Mouse (Mus musculus) small intestine, adult 2 months (tissue): ENCODE results near the gene Bak1. TPM values are rescaled to one million over a fixed set of nuclear protein-coding genes. Genes with fewer than 3 reads are reported as not detected.

ENCODE experiments used
- H3K27ac ChIP-seq: fragments of 200-500 bp; 2 replicates; pipeline ENCODE4 v1.5.1; 2012; ENCODE audit warnings: low read depth, low read length, control low read depth, inconsistent platforms; ENCODE audit not compliant: insufficient read depth
- H3K27me3 ChIP-seq: fragments of 200-500 bp; 2 replicates; pipeline ENCODE4 v1.6.1; 2012; ENCODE audit warnings: mild to moderate bottlenecking, moderate library complexity, low read length, inconsistent platforms; ENCODE audit not compliant: control insufficient read depth, insufficient read depth
- H3K36me3 ChIP-seq: fragments of 200-500 bp; 2 replicates; pipeline ENCODE4 v1.6.1; 2012; ENCODE audit warnings: mild to moderate bottlenecking, low read length, control low read depth, inconsistent platforms; ENCODE audit not compliant: control insufficient read depth, insufficient read depth
- H3K4me1 ChIP-seq: fragments of 200-500 bp; 2 replicates; pipeline ENCODE4 v1.6.1; 2012; ENCODE audit warnings: low read length, inconsistent platforms, mixed read lengths; ENCODE audit not compliant: control insufficient read depth, insufficient read depth, insufficient read length
- H3K4me3 ChIP-seq: fragments of 200-500 bp; 2 replicates; pipeline ENCODE4 v1.5.1; 2012; ENCODE audit warnings: low read depth, mild to moderate bottlenecking, control low read depth, inconsistent platforms, low read length, moderate library complexity
- CTCF ChIP-seq: fragments of 200-500 bp; IDR thresholded peaks from 2 replicates; pipeline ENCODE4 v1.5.1; 2012; ENCODE audit warnings: low read depth, mild to moderate bottlenecking, control low read depth, inconsistent platforms, low read length, moderate library complexity, mixed read lengths; ENCODE audit not compliant: insufficient replicate concordance, insufficient read length; ENCODE audit errors: extremely low read depth
- POLR2A ChIP-seq: fragments of 200-500 bp; IDR thresholded peaks from 2 replicates; pipeline ENCODE4 v1.6.1; 2012; ENCODE audit warnings: low read depth, mild to moderate bottlenecking, control low read depth, inconsistent platforms, low read length, moderate library complexity
- WGBS: fragments of 180-500 bp; shearing (Covaris S2); methylation state at CpG from one replicate; pipeline ENCODE4 v1.1.7; 2018; 5-methylcytosine and 5-hydroxymethylcytosine counted together
- polyA plus RNA-seq: library from polyadenylated mRNA; depleted of rRNA; stranded (reverse); fragments of >200 nt; gene quantifications from 2 replicates; pipeline ENCODE4 v1.2.3, GENCODE M21; 2012; rRNA removed

Bak1 gene
- polyA plus RNA-seq, 1 experiment, result 265 TPM

DNA sequence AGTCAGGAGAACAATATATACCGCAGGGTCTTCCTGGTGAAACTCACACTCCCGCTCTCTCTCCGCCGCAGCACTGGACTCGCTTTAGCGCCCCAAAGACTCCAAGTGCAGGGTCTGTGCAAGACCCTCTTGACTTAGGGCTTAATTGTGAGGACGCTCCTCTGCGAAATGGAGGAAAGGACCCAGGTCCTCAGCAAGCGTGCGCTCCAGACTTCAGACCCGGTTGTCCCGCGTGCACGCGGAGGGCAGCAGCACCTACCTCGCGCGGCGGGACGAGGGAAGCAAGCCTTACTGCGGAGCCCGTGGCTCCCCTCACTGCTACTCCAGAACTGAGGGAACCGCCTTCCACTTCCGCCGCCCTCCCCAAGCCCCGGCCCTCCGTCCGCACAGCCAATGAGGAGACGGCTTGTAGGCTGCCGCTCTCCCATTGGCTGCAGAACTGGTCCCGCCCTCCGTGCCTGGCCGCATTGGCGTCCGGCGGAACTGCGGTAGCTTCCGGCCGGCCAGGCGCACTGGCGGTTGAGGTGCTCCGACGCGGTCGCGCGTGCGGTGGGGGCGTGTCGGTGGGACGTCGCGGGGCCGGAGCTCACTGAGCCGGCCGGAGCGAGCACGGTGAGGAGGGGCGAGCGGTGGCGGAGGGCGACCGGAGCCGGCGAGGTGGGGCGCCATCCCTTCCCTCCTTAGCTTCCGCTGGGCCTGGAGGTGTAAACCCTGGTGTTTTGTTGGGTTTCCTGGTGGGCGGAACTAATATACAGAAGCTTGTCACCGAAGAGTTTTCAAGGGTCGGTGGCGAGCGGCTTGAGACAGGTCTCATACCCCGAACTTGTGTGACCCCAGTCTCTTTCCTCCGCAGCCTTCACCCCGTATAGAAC is 55.9 kb downstream of the Bak1 start, which contains the start of gene Zbtb9:
TSS of gene Zbtb9 (plus strand) at position 465 of the 872 bp plus-strand sequence.
- under 1% methylated on average over 74 of the region's 75 CpGs for WGBS
- H3K27ac ChIP-seq, result peak within 1 kb of the TSS; percentile 69
- H3K4me1 ChIP-seq, result peaks cover 5% of the 10 kb centered on the region
- TF ChIP-seq CTCF, result no peak; the same call in 1 of the 2 replicates
- peak; percentile 95 for TF ChIP-seq POLR2A
- H3K27me3 ChIP-seq, result no peaks in the 10 kb centered on the region
- peaks cover 10% of the 10 kb centered on the region for H3K36me3 ChIP-seq
- peak within 1 kb of the TSS; percentile 97 for H3K4me3 ChIP-seq

DNA sequence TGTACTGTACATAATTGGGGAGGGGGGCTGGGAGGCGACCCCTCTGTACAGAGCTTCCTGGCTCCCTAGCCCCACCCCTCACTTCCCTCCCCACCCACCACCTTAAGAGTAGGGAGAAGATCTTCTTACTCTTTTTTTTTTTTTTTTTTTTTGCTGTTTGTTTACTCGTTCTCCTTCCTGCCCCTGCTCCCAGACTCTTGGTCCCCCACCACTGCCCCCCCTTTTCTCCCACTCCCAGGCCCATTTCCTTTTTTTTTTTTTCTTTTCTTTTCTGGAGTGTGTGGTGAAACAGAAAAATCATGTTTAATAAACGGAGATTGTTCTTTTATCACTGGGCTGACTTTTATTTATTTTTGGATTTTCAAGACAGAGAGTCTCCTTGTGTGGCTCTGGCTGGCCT is 56.7 kb downstream of the Bak1 start:
- TF ChIP-seq POLR2A (no peak), CTCF (no peak)
- Histone ChIP-seq H3K4me1 (peaks cover 5% of the 10 kb centered on the region), H3K27me3 (no peaks in the 10 kb centered on the region), H3K27ac (no peak overlapping the region; the same call in 1 of the 2 replicates), H3K4me3 (peak overlapping the region; percentile 97), H3K36me3 (peaks cover 7% of the 10 kb centered on the region)
- 3% methylated on average over 3 of the region's 3 CpGs for WGBS

GRCm38 (mm10) chr17:26971247-26971905 is 57.4 kb downstream of the Bak1 start:
- 70% methylated on average over 8 of the region's 8 CpGs for WGBS

GRCm38 (mm10) chr17:26970221-26970620 is 58.6 kb downstream of the Bak1 start:
- Histone ChIP-seq H3K27ac (no peak overlapping the region), H3K27me3 (no peaks in the 10 kb centered on the region), H3K36me3 (no peaks in the 10 kb centered on the region), H3K4me1 (peaks cover 5% of the 10 kb centered on the region), H3K4me3 (no peak overlapping the region)
- TF ChIP-seq POLR2A (no peak), CTCF (no peak)
- WGBS, result 72% methylated on average over 12 of the region's 12 CpGs

More at GRCm38 (mm10) chr17:26971247-26971905, 57.4 kb downstream of the Bak1 start:
- no peak overlapping the region for H3K27ac ChIP-seq
- TF ChIP-seq CTCF (no peak), POLR2A (no peak)
- H3K36me3 ChIP-seq, result peaks cover 7% of the 10 kb centered on the region
- no peaks in the 10 kb centered on the region for H3K27me3 ChIP-seq
- peaks cover 5% of the 10 kb centered on the region for H3K4me1 ChIP-seq
- H3K4me3 ChIP-seq, result no peak overlapping the region

Other genes with a start within 250 kb of the Bak1 start
- 9.7 and 14.4 TPM in 2 replicates for gene Bnip1, start 247.9 kb downstream of the Bak1 start, polyA plus RNA-seq
- gene Nkx2-5, start 184.0 kb downstream of the Bak1 start, polyA plus RNA-seq, result 0.11 and 3.5 TPM in 2 replicates
- gene Kifc5b, start 111.9 kb downstream of the Bak1 start, polyA plus RNA-seq, result 2.5 and 3.7 TPM in 2 replicates
- gene Phf1, start 96.0 kb downstream of the Bak1 start, polyA plus RNA-seq, result 35.6 and 67.1 TPM in 2 replicates
- 83.4 and 151 TPM in 2 replicates for gene Cuta, start 89.4 kb downstream of the Bak1 start, polyA plus RNA-seq
- 5.8 and 8.6 TPM in 2 replicates for gene Syngap1, start 87.8 kb downstream of the Bak1 start, polyA plus RNA-seq
- 4.7 and 9.1 TPM in 2 replicates for gene Zbtb9, start 55.8 kb downstream of the Bak1 start, polyA plus RNA-seq
- 46.1 and 66.7 TPM in 2 replicates for gene Itpr3, start 28.3 kb upstream of the Bak1 start, polyA plus RNA-seq
- 103 and 126 TPM in 2 replicates for gene Uqcc2, start 104.9 kb upstream of the Bak1 start, polyA plus RNA-seq
- gene Ip6k3, start 138.8 kb upstream of the Bak1 start, polyA plus RNA-seq, result 0.08 TPM in 1 of 2 replicates, not detected in the other
- gene Lemd2, start 175.5 kb upstream of the Bak1 start, polyA plus RNA-seq, result 46.6 and 92.0 TPM in 2 replicates